Mouse (Mus musculus) hindbrain, embryonic 12.5 days (tissue): ENCODE results near the gene Bcat2. TPM values are rescaled to one million over a fixed set of nuclear protein-coding genes. Genes with fewer than 3 reads are reported as not detected.

ENCODE experiments used
- ATAC-seq: fragments of 200-750 bp; cut with Nextera tagmentation; 2 replicates; pipeline ENCODE4 v1.8.0; 2017; ENCODE audit warnings: moderate TSS enrichment; ENCODE audit not compliant: low FRiP score
- H3K27ac ChIP-seq: fragments of 300-500 bp; sonication (generic); 2 replicates; pipeline ENCODE4 v1.5.1; 2016; ENCODE audit warnings: mild to moderate bottlenecking
- H3K27me3 ChIP-seq: fragments of 300-500 bp; sonication (generic); 2 replicates; pipeline ENCODE4 v1.6.1; 2016; ENCODE audit warnings: mild to moderate bottlenecking
- H3K36me3 ChIP-seq: fragments of 300-500 bp; sonication (generic); 2 replicates; pipeline ENCODE4 v1.6.1; 2016; ENCODE audit warnings: mild to moderate bottlenecking
- H3K4me1 ChIP-seq: fragments of 300-500 bp; sonication (generic); 2 replicates; pipeline ENCODE4 v1.6.1; 2016
- H3K4me2 ChIP-seq: fragments of 300-500 bp; sonication (generic); replicated peaks from 2 replicates; pipeline ENCODE4 v1.6.1; 2016; ENCODE audit warnings: mild to moderate bottlenecking
- H3K4me3 ChIP-seq: fragments of 300-500 bp; sonication (generic); 2 replicates; pipeline ENCODE4 v1.5.1; 2016; ENCODE audit warnings: mild to moderate bottlenecking
- H3K9ac ChIP-seq: fragments of 300-500 bp; sonication (generic); 2 replicates; pipeline ENCODE4 v1.6.1; 2016; ENCODE audit warnings: mild to moderate bottlenecking, moderate library complexity
- H3K9me3 ChIP-seq: fragments of 300-500 bp; sonication (generic); replicated peaks from 2 replicates; pipeline ENCODE4 v1.6.1; 2016; ENCODE audit warnings: mild to moderate bottlenecking
- WGBS: fragments of 180-500 bp; shearing (Covaris S2); methylation state at CpG from one replicate; pipeline ENCODE4 v1.1.7; 2016; 5-methylcytosine and 5-hydroxymethylcytosine counted together
- polyA plus RNA-seq: library from polyadenylated mRNA; unstranded; fragments of >200 nt; fragmentation: Nextera tagmentation; extraction: Ambion mirVana; gene quantifications from 2 replicates; pipeline ENCODE4 v1.2.1, GENCODE M21; 2016

Gene Bcat2
- polyA plus RNA-seq, 1 experiment from 2014 or later: 35.2 TPM

- peak; percentile 87 for ATAC-seq
- peak overlapping the region; percentile 47 for H3K4me2 ChIP-seq
- peaks cover 3% of the 10 kb centered on the region; the same call in 1 of the 2 replicates for H3K27me3 ChIP-seq
- no peaks in the 10 kb centered on the region for H3K36me3 ChIP-seq
- no peak overlapping the region for H3K27ac ChIP-seq
- no peak overlapping the region for H3K9ac ChIP-seq
- WGBS: 15% methylated on average over 29 of the region's 29 CpGs
- H3K4me3 ChIP-seq: peak overlapping the region; percentile 15
- H3K4me1 ChIP-seq: peaks cover 26% of the 10 kb centered on the region
- no peaks in the 10 kb centered on the region for H3K9me3 ChIP-seq
These were observed 68.9 kb downstream of the Bcat2 start for GRCm38 (mm10) chr7:45638623-45639401.

Other genes with a start within 250 kb of the Bcat2 start
- gene Trpm4, start 236.4 kb upstream of the Bcat2 start, polyA plus RNA-seq: 11.5 and 14.7 TPM in 2 replicates
- 0.65 and 0.68 TPM in 2 replicates for gene Hrc, start 234.9 kb upstream of the Bcat2 start, polyA plus RNA-seq
- 15.6 and 16.2 TPM in 2 replicates for gene Ppfia3, start 203.1 kb upstream of the Bcat2 start, polyA plus RNA-seq
- gene Lin7b, start 199.6 kb upstream of the Bcat2 start, polyA plus RNA-seq: 2.9 and 3.8 TPM in 2 replicates
- gene Snrnp70, start 174.4 kb upstream of the Bcat2 start, polyA plus RNA-seq: 285 and 300 TPM in 2 replicates
- not detected in 2 replicates for gene Kcna7, start 164.5 kb upstream of the Bcat2 start, polyA plus RNA-seq
- gene Ntf5, start 156.5 kb upstream of the Bcat2 start, polyA plus RNA-seq: 1.2 and 1.3 TPM in 2 replicates
- 1.0 and 1.6 TPM in 2 replicates for gene Lhb, start 149.3 kb upstream of the Bcat2 start, polyA plus RNA-seq
- gene Gys1, start 135.3 kb upstream of the Bcat2 start, polyA plus RNA-seq: 34.8 TPM in 2 replicates
- 124 and 129 TPM in 2 replicates for gene Ruvbl2, start 132.1 kb upstream of the Bcat2 start, polyA plus RNA-seq
- 5,718 and 6,089 TPM in 2 replicates for gene Ftl1, start 110.3 kb upstream of the Bcat2 start, polyA plus RNA-seq
- 231 and 244 TPM in 2 replicates for gene Bax, start 103.3 kb upstream of the Bcat2 start, polyA plus RNA-seq
- gene Tulp2, start 88.3 kb upstream of the Bcat2 start, polyA plus RNA-seq: 0.13 and 0.54 TPM in 2 replicates
- gene Gm45808, start 83.3 kb upstream of the Bcat2 start, polyA plus RNA-seq: not detected in 2 replicates
- gene Dhdh, start 81.3 kb upstream of the Bcat2 start, polyA plus RNA-seq: 3.4 and 3.5 TPM in 2 replicates
- 144 and 147 TPM in 2 replicates for gene Nucb1, start 59.7 kb upstream of the Bcat2 start, polyA plus RNA-seq
- 16.7 and 19.2 TPM in 2 replicates for gene Ppp1r15a, start 43.9 kb upstream of the Bcat2 start, polyA plus RNA-seq
- gene Plekha4, start 43.8 kb upstream of the Bcat2 start, polyA plus RNA-seq: 1.9 and 3.8 TPM in 2 replicates
- gene Hsd17b14, start 15.3 kb upstream of the Bcat2 start, polyA plus RNA-seq: 0.70 and 0.79 TPM in 2 replicates
- 0.45 TPM in 1 of 2 replicates, not detected in the other for gene Fgf21, start 45.3 kb downstream of the Bcat2 start, polyA plus RNA-seq
- 0.14 TPM in 1 of 2 replicates, not detected in the other for gene Fut1, start 47.1 kb downstream of the Bcat2 start, polyA plus RNA-seq
- gene Izumo1, start 51.7 kb downstream of the Bcat2 start, polyA plus RNA-seq: 0.18 TPM in 1 of 2 replicates, not detected in the other
- 15.6 and 16.2 TPM in 2 replicates for gene Rasip1, start 57.3 kb downstream of the Bcat2 start, polyA plus RNA-seq
- gene Mamstr, start 69.8 kb downstream of the Bcat2 start, polyA plus RNA-seq: 3.7 and 4.8 TPM in 2 replicates
- gene Fut2, start 96.2 kb downstream of the Bcat2 start, polyA plus RNA-seq: 0.37 TPM in 1 of 2 replicates, not detected in the other
- 0.68 and 1.2 TPM in 2 replicates for gene Ntn5, start 113.9 kb downstream of the Bcat2 start, polyA plus RNA-seq
- 1.1 and 2.2 TPM in 2 replicates for gene Sec1, start 124.2 kb downstream of the Bcat2 start, polyA plus RNA-seq
- gene Car11, start 129.7 kb downstream of the Bcat2 start, polyA plus RNA-seq: 21.2 and 25.5 TPM in 2 replicates
- 4.2 and 5.3 TPM in 2 replicates for gene Dbp, start 134.9 kb downstream of the Bcat2 start, polyA plus RNA-seq
- 607 and 682 TPM in 2 replicates for gene Rpl18, start 145.3 kb downstream of the Bcat2 start, polyA plus RNA-seq
- 28.7 and 30.3 TPM in 2 replicates for gene Sphk2, start 147.8 kb downstream of the Bcat2 start, polyA plus RNA-seq
- gene Fam83e, start 151.1 kb downstream of the Bcat2 start, polyA plus RNA-seq: 0.89 and 1.0 TPM in 2 replicates
- gene Spaca4, start 155.7 kb downstream of the Bcat2 start, polyA plus RNA-seq: not detected in 2 replicates
- gene Lmtk3, start 213.6 kb downstream of the Bcat2 start, polyA plus RNA-seq: 8.4 and 11.9 TPM in 2 replicates
- 2.4 and 3.0 TPM in 2 replicates for gene Sult2b1, start 214.5 kb downstream of the Bcat2 start, polyA plus RNA-seq
- 280 and 284 TPM in 2 replicates for gene Cyth2, start 244.4 kb downstream of the Bcat2 start, polyA plus RNA-seq